Mouse (Mus musculus) neural tube, embryonic 12.5 days (tissue): ENCODE results near the gene Mrps31. TPM values are rescaled to one million over a fixed set of nuclear protein-coding genes. Genes with fewer than 3 reads are reported as not detected.

Experiments used
- ATAC-seq: fragments of 200-750 bp; cut with Nextera tagmentation; 2 replicates; pipeline ENCODE4 v1.8.0; 2017; ENCODE audit warnings: low read depth, mild to moderate bottlenecking, moderate TSS enrichment, moderate library complexity; ENCODE audit not compliant: low FRiP score
- H3K27ac ChIP-seq: fragments of 300-500 bp; sonication (generic); 2 replicates; pipeline ENCODE4 v1.5.1; 2016
- H3K27me3 ChIP-seq: fragments of 300-500 bp; sonication (generic); replicated peaks from 2 replicates; pipeline ENCODE4 v1.6.1; 2016; ENCODE audit warnings: mild to moderate bottlenecking
- H3K36me3 ChIP-seq: fragments of 300-500 bp; sonication (generic); 2 replicates; pipeline ENCODE4 v1.6.1; 2016; ENCODE audit warnings: mild to moderate bottlenecking
- H3K4me1 ChIP-seq: fragments of 300-500 bp; sonication (generic); 2 replicates; pipeline ENCODE4 v1.6.1; 2016
- H3K4me2 ChIP-seq: fragments of 300-500 bp; sonication (generic); replicated peaks from 2 replicates; pipeline ENCODE4 v1.6.1; 2016; ENCODE audit warnings: mild to moderate bottlenecking
- H3K4me3 ChIP-seq: fragments of 300-500 bp; sonication (generic); 2 replicates; pipeline ENCODE4 v1.5.1; 2016
- H3K9ac ChIP-seq: fragments of 300-500 bp; sonication (generic); 2 replicates; pipeline ENCODE4 v1.6.1; 2016; ENCODE audit warnings: mild to moderate bottlenecking
- H3K9me3 ChIP-seq: fragments of 300-500 bp; sonication (generic); 2 replicates; pipeline ENCODE4 v1.6.1; 2016; ENCODE audit warnings: mild to moderate bottlenecking
- WGBS: fragments of 180-500 bp; shearing (Covaris S2); methylation state at CpG from one replicate; pipeline ENCODE4 v1.1.7; 2016; 5-methylcytosine and 5-hydroxymethylcytosine counted together
- polyA plus RNA-seq: library from polyadenylated mRNA; unstranded; fragments of >200 nt; fragmentation: Nextera tagmentation; extraction: Ambion mirVana; gene quantifications from 2 replicates; pipeline ENCODE4 v1.2.1, GENCODE M21; 2016

The Mrps31 gene
- polyA plus RNA-seq, result 36.4 and 42.1 TPM in 2 replicates

DNA sequence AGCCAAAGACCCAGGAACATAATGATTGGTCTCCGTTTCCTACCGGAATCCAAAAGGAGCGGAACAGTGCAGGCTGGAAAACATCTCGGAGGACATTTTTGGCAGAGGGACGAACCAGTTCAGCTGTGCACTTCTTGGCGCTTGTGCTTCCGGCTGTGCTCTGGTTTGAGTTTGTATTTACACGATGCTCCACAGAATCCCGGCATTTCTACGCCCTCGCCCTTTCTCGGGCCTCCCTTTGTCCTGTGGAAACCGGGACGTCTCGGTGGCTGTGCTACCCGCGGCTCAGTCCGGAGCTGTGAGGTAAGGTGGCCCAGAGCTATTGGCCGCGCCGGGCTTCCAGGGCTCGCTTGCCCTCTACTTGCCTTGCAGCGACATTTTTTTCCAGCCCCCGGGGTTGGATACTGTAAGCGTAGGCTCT lies at the start of gene Mrps31:
TSS of gene Mrps31 (plus strand) at position 80 of the 421 bp plus-strand sequence.
- peak within 1 kb of the TSS; percentile 86 for H3K4me3 ChIP-seq
- 0 out of 2 replicates have a peak within 1 kb of the TSS, but pooled peaks have one; percentile 1 for H3K27ac ChIP-seq
- ATAC-seq, result peak; percentile 91
- WGBS, result under 1% methylated on average over 25 of the region's 25 CpGs
- peaks cover 8% of the 10 kb centered on the region for H3K36me3 ChIP-seq
- peak within 1 kb of the TSS; percentile 82 for H3K4me2 ChIP-seq
- peak within 1 kb of the TSS; percentile 86 for H3K9ac ChIP-seq
- H3K4me1 ChIP-seq, result peaks cover 8% of the 10 kb centered on the region; the same call in 1 of the 2 replicates
- H3K27me3 ChIP-seq, result no peaks in the 10 kb centered on the region
- H3K9me3 ChIP-seq, result no peaks in the 10 kb centered on the region

DNA sequence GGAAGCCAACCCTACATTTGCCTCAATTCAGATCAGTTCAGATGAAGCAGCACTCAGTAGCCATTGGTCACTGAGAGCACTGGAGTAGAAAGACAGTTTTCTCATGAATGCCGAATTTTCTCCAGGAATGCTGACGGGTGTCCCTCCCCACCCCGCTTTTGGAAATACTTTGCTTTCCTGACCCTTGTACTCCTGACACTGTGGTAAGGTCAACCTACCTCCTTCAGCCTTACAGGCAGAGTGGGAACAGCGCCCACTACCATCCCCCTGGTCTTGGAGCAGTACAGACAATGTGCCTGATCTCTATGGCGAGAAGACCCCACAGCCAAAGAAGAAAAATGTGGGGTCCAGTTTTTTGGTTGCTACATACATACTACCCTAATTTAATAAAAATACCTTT lies 34.9 kb upstream of the Mrps31 start:
- no peak overlapping the region for H3K4me3 ChIP-seq
- peaks cover 7% of the 10 kb centered on the region for H3K36me3 ChIP-seq
- 93% methylated on average over 5 of the region's 5 CpGs for WGBS
- no peaks in the 10 kb centered on the region for H3K9me3 ChIP-seq
- no peaks in the 10 kb centered on the region for H3K4me1 ChIP-seq
- no peak overlapping the region for H3K27ac ChIP-seq
- H3K4me2 ChIP-seq, result no peak overlapping the region
- no peak overlapping the region for H3K9ac ChIP-seq
- ATAC-seq, result no peak
- H3K27me3 ChIP-seq, result no peaks in the 10 kb centered on the region

DNA sequence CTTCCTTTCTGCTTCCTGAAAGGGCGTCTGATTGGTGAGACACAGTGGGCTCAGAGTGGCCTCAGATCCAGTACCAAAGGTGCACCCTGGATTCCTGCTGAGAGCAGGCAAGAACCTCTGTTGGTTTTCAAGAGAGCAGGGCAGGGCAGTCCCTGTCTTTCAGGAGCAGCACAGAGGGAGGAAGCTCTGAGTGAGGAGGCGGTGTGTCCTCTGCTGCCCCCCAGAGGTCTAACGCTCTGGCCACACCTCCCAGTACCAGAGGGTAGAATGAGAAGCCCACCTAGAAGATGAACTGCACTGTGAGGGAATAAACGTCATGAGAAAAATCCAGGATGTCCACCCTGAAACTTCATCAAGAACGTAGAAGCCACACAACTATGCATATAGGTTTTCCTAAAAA lies 34.3 kb upstream of the Mrps31 start:
- peak; percentile 81; the same call in 1 of the 2 replicates for ATAC-seq
- 53% methylated on average over 5 of the region's 5 CpGs for WGBS
- no peaks in the 10 kb centered on the region for H3K4me1 ChIP-seq
- no peak overlapping the region for H3K4me2 ChIP-seq
- no peak overlapping the region for H3K4me3 ChIP-seq
- H3K9ac ChIP-seq, result no peak overlapping the region
- no peaks in the 10 kb centered on the region for H3K9me3 ChIP-seq
- H3K27me3 ChIP-seq, result no peaks in the 10 kb centered on the region
- peaks cover 12% of the 10 kb centered on the region for H3K36me3 ChIP-seq
- no peak overlapping the region for H3K27ac ChIP-seq

DNA sequence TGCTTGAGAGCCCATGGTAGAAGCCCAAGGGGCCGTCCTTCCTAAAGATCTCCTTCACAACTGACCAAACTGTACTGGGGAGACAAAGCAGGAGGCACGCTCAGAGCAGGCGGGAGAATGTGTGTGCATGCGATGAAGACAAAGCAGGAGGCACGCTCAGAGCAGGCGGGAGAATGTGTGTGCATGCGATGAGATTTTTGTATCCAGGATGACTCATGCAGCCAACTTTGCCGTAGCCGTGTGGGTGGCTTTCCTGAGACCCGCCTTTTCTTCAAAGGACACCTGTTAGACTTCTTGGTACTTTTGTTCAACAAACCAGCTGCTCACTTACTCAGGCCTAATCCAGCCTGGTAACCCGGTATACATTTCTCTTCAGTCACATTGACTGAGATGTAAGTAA lies 30.2 kb upstream of the Mrps31 start:
- H3K9me3 ChIP-seq, result no peaks in the 10 kb centered on the region
- WGBS, result 95% methylated on average over 11 of the region's 11 CpGs
- peaks cover 17% of the 10 kb centered on the region for H3K36me3 ChIP-seq

DNA sequence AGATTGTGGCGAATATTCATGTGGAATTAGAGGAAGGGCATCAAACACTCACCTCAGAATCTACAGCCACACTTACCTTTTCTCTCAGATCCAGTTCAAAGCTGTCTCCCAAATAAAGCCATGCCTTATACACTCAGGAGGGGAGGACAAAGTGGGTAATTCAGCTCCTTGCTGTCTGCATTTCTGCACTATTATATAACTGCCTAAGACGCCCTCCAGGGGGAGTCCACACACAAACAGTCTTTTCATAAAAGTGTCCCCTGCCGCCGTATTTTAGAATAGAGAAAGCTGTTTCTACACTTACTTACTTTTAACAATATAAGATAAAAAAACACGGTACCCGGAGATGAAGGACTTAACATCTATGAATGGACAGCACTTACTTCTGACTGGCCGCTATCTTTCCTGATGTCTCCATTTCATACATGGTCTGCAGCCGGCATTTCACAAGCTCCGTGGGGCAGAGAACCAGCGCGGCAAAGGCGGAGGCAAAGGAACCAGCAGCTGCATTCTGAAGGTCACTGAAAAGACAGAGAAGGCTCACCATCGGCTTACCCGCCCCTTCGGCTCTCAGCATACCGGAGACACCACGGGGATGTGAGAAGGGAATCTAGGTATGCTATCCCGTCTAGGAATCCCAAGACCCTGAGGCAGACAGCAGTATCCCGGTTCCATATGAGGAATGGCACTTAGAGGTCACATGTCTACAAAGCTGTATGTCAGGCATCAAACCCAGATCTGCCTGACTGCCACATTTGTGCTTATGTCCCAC lies 28.2 kb upstream of the Mrps31 start:
- Histone ChIP-seq H3K27me3 (no peaks in the 10 kb centered on the region), H3K4me3 (no peak overlapping the region), H3K4me2 (no peak overlapping the region), H3K4me1 (no peaks in the 10 kb centered on the region), H3K9ac (no peak overlapping the region), H3K27ac (no peak overlapping the region), H3K9me3 (no peaks in the 10 kb centered on the region), H3K36me3 (peaks cover 19% of the 10 kb centered on the region)
- WGBS, result 82% methylated on average over 19 of the region's 19 CpGs
- ATAC-seq, result no peak

More for the DNA sequence above, 30.2 kb upstream of the Mrps31 start:
- Histone ChIP-seq H3K4me3 (no peak overlapping the region), H3K27me3 (no peaks in the 10 kb centered on the region), H3K9ac (no peak overlapping the region), H3K27ac (no peak overlapping the region), H3K4me2 (no peak overlapping the region), H3K4me1 (no peaks in the 10 kb centered on the region)
- no peak for ATAC-seq

DNA sequence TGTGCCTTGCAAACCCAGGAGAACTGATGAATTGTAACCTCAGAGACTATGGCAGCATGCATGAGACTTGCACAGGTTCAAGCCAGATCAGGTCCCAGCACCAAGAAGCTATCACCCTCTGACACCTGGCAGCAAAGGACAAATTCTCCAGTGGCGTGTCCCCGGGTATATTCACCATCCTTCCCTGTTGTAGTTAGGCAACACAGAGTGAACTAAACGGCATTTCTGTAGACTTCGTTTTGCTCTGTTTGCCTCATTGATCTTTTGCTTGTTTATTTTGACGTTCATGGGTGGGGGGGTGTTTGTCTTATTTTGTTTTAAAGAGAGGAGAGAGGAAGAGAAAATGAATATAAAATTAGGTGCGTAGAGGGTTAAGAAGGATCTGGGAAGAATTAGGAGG lies 26.0 kb upstream of the Mrps31 start:
- Histone ChIP-seq H3K4me1 (no peaks in the 10 kb centered on the region), H3K36me3 (peaks cover 30% of the 10 kb centered on the region), H3K27ac (no peak overlapping the region), H3K4me2 (no peak overlapping the region), H3K27me3 (no peaks in the 10 kb centered on the region), H3K4me3 (no peak overlapping the region), H3K9me3 (no peaks in the 10 kb centered on the region), H3K9ac (no peak overlapping the region)
- ATAC-seq, result no peak
- WGBS, result 96% methylated on average over 6 of the region's 6 CpGs

DNA sequence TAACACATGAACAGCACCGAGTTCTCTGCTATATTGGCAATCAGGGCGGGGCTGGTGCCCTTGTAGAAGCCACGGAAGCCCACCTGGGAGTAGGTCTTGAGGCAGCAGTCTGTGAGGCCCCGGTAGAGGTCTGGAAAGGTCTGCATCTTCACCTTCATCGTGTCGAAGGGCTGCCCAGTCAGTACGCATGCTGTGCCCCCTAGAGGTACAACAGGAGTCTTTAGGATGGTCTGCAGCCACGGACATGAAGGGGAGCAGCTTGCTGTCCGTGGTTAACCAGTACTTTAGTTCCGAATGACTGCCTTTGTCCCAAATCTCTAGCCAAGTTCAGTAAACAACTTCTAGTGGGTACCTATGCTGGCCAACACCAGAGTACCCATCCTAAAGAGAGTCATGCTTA lies 21.3 kb upstream of the Mrps31 start:
- ATAC-seq, result no peak

DNA sequence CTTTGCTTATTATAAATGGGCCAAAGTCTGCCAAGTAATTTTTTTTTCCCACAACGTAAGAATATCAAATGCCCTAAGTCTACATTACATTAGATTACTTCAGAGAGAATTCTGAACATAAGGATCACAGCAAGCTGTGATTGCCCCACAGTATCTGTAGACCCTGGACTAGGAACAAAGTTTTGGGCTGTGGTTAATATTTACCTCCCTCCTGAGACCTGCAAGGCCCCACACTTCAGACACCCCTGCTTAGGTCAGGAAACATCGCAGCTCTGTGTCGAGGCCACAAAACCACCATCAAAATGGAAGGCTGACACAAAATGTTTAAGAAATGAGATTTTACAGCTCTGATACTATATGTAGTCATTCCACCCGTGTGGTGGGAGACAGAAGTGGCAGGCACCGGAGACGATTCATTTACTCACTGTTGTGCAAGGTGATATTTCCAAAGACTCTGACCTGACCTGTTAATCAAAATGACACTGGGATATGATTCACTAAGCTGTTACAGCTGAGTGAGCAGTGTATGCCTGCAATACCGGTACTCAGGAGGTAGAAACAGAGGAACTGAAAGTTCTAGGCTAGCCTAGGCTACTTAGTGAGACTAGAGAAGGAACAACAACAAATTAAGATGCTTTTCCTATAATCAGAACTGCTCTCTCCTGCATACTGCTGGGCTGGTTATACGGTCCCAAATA lies 20.2 kb upstream of the Mrps31 start:
- Histone ChIP-seq H3K9ac (no peak overlapping the region), H3K27ac (no peak overlapping the region), H3K4me3 (no peak overlapping the region), H3K4me1 (no peaks in the 10 kb centered on the region), H3K9me3 (no peaks in the 10 kb centered on the region), H3K27me3 (no peaks in the 10 kb centered on the region), H3K4me2 (no peak overlapping the region), H3K36me3 (peaks cover 14% of the 10 kb centered on the region; the same call in 1 of the 2 replicates)
- ATAC-seq, result no peak
- 92% methylated on average over 8 of the region's 8 CpGs for WGBS

More for the DNA sequence above, 21.3 kb upstream of the Mrps31 start:
- H3K9me3 ChIP-seq, result no peaks in the 10 kb centered on the region
- WGBS, result 83% methylated on average over 10 of the region's 10 CpGs
- H3K36me3 ChIP-seq, result peaks cover 14% of the 10 kb centered on the region; the same call in 1 of the 2 replicates
- no peak overlapping the region for H3K27ac ChIP-seq
- H3K9ac ChIP-seq, result no peak overlapping the region
- no peaks in the 10 kb centered on the region for H3K4me1 ChIP-seq
- H3K4me3 ChIP-seq, result no peak overlapping the region
- H3K4me2 ChIP-seq, result no peak overlapping the region
- H3K27me3 ChIP-seq, result no peaks in the 10 kb centered on the region

DNA sequence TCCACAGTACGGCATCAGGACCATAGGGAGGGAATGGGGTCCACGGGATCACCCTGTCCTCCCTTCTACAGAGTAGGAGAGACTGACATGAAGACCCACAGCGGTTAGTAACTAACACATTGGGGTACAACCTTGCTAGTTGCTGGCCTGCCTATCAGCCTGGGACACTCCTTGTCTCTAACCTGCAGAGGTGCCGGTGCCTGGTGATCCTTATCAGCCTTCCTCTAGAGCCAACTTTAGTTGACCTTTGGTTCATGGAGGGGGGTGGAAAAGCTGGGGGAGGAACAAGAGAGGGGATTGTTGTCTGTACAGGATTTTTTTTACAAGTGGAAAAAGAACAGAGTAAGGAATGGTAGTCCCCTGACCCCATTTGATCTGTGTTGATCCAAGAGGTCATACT lies 16.7 kb upstream of the Mrps31 start:
- no peak overlapping the region for H3K4me2 ChIP-seq
- no peak for ATAC-seq
- no peaks in the 10 kb centered on the region for H3K27me3 ChIP-seq
- no peak overlapping the region for H3K9ac ChIP-seq
- no peak overlapping the region for H3K27ac ChIP-seq
- H3K4me1 ChIP-seq, result peaks cover 3% of the 10 kb centered on the region; the same call in 1 of the 2 replicates
- H3K36me3 ChIP-seq, result peaks cover 5% of the 10 kb centered on the region; the same call in 1 of the 2 replicates
- H3K9me3 ChIP-seq, result 0 out of 2 replicates have a peak, but pooled peaks cover 2% of the 10 kb centered on the region
- H3K4me3 ChIP-seq, result no peak overlapping the region
- WGBS, result 86% methylated on average over 4 of the region's 4 CpGs

DNA sequence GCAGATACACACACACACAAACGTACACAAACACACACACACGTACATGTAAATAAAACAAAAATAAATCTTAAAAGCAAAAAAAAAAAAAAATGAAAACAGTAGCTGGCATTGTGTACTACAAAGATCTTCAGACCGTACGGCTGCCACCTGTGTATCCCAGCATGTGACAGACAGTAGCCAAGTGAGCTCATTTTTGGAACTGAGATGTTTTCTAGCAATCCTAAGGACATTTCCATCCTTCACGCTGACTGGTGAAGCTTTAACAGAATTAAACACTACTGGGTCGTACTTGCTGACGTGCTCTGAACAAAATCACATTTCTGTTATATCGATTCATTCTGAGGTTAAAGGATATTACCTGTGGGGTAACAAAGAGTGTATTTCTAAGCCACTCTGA lies 15.9 kb upstream of the Mrps31 start:
- ATAC-seq, result no peak
- Histone ChIP-seq H3K4me3 (no peak overlapping the region), H3K36me3 (no peaks in the 10 kb centered on the region; the same call in 1 of the 2 replicates), H3K4me1 (peaks cover 3% of the 10 kb centered on the region; the same call in 1 of the 2 replicates), H3K9me3 (0 out of 2 replicates have a peak, but pooled peaks cover 4% of the 10 kb centered on the region), H3K9ac (no peak overlapping the region), H3K27ac (no peak overlapping the region), H3K27me3 (no peaks in the 10 kb centered on the region), H3K4me2 (no peak overlapping the region)
- WGBS, result 94% methylated on average over 8 of the region's 8 CpGs

DNA sequence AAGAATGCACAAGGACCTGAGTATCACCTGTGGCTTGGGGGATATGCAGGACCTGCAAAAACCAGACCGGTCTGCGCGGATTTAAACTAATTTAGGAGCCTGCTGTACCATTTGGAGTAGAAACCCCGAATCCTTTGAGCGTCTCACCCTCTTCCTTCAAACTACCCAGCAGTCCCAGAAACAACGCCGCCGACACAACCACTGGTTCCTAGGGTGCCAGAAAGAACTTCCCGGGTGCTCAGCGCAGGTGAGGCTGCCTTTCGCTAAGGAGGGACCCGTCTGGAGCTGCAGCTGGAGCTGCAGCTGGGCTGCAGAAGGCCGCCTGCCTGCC lies 13.4 kb upstream of the Mrps31 start:
- no peaks in the 10 kb centered on the region for H3K27me3 ChIP-seq
- H3K4me1 ChIP-seq, result peaks cover 3% of the 10 kb centered on the region; the same call in 1 of the 2 replicates
- under 1% methylated on average over 13 of the region's 13 CpGs for WGBS
- no peak for ATAC-seq
- H3K4me2 ChIP-seq, result peak overlapping the region; percentile 87
- H3K36me3 ChIP-seq, result no peaks in the 10 kb centered on the region
- H3K9me3 ChIP-seq, result 0 out of 2 replicates have a peak, but pooled peaks cover 4% of the 10 kb centered on the region
- H3K27ac ChIP-seq, result peak overlapping the region; percentile 57; the same call in 1 of the 2 replicates
- H3K4me3 ChIP-seq, result peak overlapping the region; percentile 71
- peak overlapping the region; percentile 70 for H3K9ac ChIP-seq
